Mouse (Mus musculus) kidney, postnatal 25 days (tissue): ENCODE results near the gene Tmem221.
A peak's percentile ranks its signal among the peaks of the same experiment; 100 is the strongest.

Experiments used
- DNase-seq, 2 experiments: peaks; one replicate each; pipeline ENCODE4 v3.0.0; 2021; ENCODE audit warnings: mixed read lengths in 2 of 2

The Tmem221 gene

GRCm38 (mm10) chr8:71545053-71545452 lies 13.6 kb downstream of the Tmem221 start:
- no peak for DNase-seq

DNA sequence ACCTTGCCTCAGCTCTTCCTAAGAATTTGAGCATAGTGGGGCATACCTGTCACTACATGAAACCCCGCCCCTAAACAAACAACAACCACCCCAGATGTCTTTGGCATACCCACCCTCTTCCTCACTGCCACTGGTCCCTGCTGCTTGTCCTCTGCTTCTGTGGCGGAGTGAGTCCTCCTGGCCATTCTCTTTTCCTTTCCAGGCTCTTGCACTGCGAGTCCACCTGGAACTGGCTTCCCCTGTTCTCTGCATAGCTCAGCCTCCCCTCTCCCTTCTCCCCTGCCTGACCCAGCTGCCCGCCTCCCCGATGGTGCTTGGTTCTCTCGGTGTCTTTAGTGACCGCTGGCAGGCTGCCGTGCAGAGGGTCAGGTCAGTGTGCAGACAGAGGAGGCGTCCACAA lies 14.9 kb downstream of the Tmem221 start:
- peak in 1 of 2 experiments; percentile 43 for DNase-seq

GRCm38 (mm10) chr8:71542632-71543343 lies 15.9 kb downstream of the Tmem221 start, which contains the start of gene Mvb12a:
Mvb12a (plus strand) TSS chr8:71542922.
- peak; percentile 99 for DNase-seq

- peak; percentile 95 to 97 for DNase-seq
Measured at GRCm38 (mm10) chr8:71537028-71537867, 21.4 kb downstream of the Tmem221 start, which contains the start of gene Bst2. Bst2 (minus strand) TSS chr8:71537456.

DNA sequence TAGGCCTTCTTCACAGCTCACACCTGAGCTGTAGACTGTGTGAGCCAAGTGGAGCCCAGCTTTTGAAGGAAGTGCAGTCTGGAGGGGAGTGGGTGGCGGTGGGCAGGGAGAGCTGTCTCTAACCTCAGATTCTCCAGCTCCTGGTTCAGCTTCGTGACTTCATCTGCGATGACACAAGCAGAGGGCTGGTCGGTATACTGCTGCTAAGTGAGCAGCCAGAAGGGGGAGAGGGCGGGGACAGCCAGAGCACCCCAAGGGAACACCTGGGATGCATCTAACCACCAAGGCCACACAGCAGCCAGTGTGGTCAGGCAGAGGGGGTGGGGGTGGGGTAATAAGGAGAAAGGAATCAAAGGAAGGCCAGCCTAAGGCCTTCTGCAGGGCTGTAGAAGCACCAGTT lies 23.0 kb downstream of the Tmem221 start:
- no peak for DNase-seq

GRCm38 (mm10) chr8:71534263-71534810 lies 24.3 kb downstream of the Tmem221 start:
- DNase-seq, result no peak

DNA sequence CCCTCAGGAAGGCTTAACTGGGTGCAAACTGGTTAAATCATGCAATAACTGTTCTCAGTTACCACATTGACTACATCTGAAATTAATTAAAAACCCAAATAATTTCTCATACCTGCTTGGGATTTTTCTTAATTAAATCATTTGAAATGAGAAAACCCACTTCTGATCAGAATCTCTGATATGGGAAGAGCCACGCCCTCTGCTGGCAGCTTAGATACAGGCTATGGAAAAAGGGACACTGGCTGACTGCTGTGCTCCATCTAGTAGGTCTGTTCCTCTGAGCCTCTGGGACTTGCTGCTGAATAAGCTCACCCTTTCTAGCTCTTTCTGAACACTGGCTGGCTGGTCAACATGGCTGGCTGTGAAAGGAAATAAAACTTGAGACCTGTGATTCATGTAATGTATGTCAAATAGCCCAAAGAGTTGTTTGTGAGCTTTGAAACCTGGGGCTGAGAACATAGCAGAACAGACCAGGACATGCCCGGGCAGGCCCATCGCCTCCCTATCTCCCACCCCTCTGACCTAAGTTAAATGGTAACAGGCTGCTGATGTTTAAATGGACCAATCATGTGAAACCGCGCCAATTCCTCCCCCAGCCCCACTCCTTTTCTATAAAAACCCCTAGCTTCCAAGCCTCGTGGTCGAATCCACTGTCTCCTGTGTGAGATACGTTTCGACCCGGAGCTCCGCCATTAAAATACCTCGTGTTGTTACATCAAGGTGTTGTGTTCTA lies 27.8 kb downstream of the Tmem221 start:
- DNase-seq, result peak; percentile 55 to 73

- peak; percentile 57 to 73 for DNase-seq
Measured at GRCm38 (mm10) chr8:71528362-71529073, 30.2 kb downstream of the Tmem221 start.

GRCm38 (mm10) chr8:71527162-71527870 lies 31.4 kb downstream of the Tmem221 start:
- DNase-seq, result no peak

GRCm38 (mm10) chr8:71526272-71526671 lies 32.4 kb downstream of the Tmem221 start:
- no peak for DNase-seq

- no peak for DNase-seq
Measured at GRCm38 (mm10) chr8:71525226-71526050, 33.2 kb downstream of the Tmem221 start, which contains the start of gene Ccdc194. Ccdc194 (minus strand) TSS chr8:71525711.

DNA sequence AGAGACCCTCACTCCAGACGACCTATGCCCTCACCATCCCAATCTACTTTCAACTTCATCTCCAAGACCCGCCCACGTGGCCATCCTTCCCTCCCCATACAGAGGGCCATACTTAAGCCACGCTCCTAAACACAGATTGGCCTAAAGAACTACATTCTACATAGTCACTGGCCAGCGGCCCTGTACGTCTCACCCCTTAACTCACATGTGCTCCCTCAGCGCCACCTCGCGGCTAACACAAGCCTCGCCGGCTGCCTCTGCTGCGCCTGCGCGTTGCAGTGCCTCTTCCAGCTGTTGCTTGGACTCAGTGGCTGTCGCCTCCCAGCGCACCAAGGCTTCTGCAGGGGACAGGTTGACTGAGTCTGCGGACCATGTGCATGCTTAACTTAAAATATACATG lies 37.0 kb downstream of the Tmem221 start:
- DNase-seq, result peak; percentile 93 to 95

GRCm38 (mm10) chr8:71519037-71519825 lies 39.4 kb downstream of the Tmem221 start:
- DNase-seq, result peak; percentile 70 to 87

GRCm38 (mm10) chr8:71516786-71517185 lies 41.9 kb downstream of the Tmem221 start:
- DNase-seq, result peak; percentile 43 to 79

- no peak for DNase-seq
Measured at GRCm38 (mm10) chr8:71515043-71515442, 43.6 kb downstream of the Tmem221 start.

DNA sequence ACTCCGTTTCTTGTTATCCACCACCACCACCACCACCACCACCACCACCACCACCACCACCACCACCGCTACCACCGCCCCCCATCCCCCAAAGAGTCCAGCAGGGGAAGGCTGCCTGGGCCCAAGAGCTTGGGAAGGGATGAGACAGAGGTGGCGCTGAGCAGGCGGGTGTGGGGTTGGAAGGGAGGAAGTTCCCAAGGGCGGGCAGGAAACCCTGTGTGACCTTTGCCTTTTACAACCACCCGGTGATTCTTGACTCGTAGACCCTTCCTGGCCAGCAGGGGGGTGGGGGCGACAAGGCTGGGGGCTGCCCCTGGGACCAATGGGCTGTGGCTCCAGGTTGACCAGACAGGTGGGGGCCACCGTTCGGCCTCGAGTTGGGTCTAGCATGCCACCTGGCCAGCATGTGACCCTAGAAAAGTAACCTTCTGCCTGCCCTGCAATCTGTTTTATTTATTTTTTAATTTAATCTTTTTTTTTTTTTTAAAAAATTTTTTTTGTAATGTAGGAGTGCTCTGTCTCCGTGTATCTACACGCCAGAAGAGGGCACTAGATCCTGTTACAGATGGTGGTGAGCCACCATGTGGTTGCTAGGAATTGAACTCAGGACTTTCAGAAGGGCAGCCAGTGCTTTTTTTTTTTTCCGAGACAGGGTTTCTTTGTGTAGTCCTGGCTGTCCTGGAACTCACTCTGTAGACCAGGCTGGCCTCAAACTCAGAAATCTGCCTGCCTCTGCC lies 45.5 kb downstream of the Tmem221 start:
- DNase-seq, result peak; percentile 62 to 76

DNA sequence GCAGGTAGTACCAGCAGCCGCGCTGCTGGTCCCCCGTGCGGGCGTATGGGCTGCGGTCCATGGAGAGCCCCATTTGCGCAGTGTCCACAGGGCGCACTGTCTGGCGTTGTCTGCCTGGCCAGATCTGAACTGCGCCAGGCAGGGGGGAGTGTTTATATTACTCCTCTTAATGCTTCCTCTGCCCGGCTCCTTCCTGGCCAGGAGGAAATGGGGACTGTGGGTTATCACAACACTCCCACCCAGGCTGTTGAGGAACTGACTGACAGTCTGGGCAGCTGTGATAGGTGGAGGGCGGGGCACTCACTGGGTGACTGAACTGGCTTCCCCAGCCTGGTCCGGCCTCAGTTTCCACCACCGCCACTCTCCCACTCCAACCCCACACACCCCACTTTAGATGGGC lies 47.0 kb downstream of the Tmem221 start, which contains the start of gene Plvap:
Gene Plvap (minus strand): TSS at position 109 of the 400 bp plus-strand sequence.
- peak; percentile 68 to 81 for DNase-seq

DNA sequence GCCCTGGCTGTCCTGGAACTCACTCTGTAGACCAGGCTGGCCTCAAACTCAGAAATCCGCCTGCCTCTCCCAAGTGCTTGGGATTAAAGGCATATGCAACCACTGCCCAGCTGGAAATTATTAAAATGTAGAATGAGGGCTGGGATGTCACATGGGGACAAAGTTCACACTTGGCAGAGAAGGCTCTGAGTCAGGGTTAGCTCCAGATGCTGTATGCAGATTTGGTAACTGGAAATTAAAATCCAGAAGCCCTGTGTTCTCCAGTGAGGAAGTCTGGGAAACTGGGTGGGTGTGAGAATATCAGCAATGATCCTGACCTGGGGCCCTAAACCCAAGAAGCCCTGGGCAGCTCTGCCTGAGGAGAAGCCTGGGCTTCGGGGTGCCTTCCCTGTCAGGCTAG lies 49.4 kb downstream of the Tmem221 start:
- no peak for DNase-seq
